Mouse (Mus musculus) heart, embryonic 12.5 days (tissue): Measurements from ENCODE around the gene Fbxw4. TPM values are rescaled to one million over a fixed set of nuclear protein-coding genes. Genes with fewer than 3 reads are reported as not detected.

Experiments used
- ATAC-seq: fragments of 200-750 bp; cut with Nextera tagmentation; 2 replicates; pipeline ENCODE4 v1.8.0; 2017; ENCODE audit warnings: moderate TSS enrichment, moderate library complexity; ENCODE audit not compliant: insufficient number of reproducible peaks, low FRiP score
- H3K27ac ChIP-seq: fragments of 300-500 bp; sonication (generic); 2 replicates; pipeline ENCODE4 v1.5.1; 2016; ENCODE audit warnings: mild to moderate bottlenecking, moderate library complexity; ENCODE audit not compliant: poor library complexity, severe bottlenecking
- H3K27me3 ChIP-seq: fragments of 300-500 bp; sonication (generic); replicated peaks from 2 replicates; pipeline ENCODE4 v1.6.1; 2016; ENCODE audit warnings: mild to moderate bottlenecking, moderate library complexity
- H3K36me3 ChIP-seq: fragments of 300-500 bp; sonication (generic); 2 replicates; pipeline ENCODE4 v1.6.1; 2016; ENCODE audit warnings: mild to moderate bottlenecking, moderate library complexity
- H3K4me1 ChIP-seq: fragments of 300-500 bp; sonication (generic); replicated peaks from 2 replicates; pipeline ENCODE4 v1.6.1; 2016; ENCODE audit warnings: mild to moderate bottlenecking
- H3K4me2 ChIP-seq: fragments of 300-500 bp; sonication (generic); 2 replicates; pipeline ENCODE4 v1.6.1; 2016; ENCODE audit warnings: mild to moderate bottlenecking, moderate library complexity
- H3K4me3 ChIP-seq: fragments of 300-500 bp; sonication (generic); 2 replicates; pipeline ENCODE4 v1.5.1; 2016; ENCODE audit warnings: mild to moderate bottlenecking
- H3K9ac ChIP-seq: fragments of 300-500 bp; sonication (generic); 2 replicates; pipeline ENCODE4 v1.6.1; 2016; ENCODE audit warnings: mild to moderate bottlenecking, moderate library complexity
- H3K9me3 ChIP-seq: fragments of 300-500 bp; sonication (generic); replicated peaks from 2 replicates; pipeline ENCODE4 v1.6.1; 2016; ENCODE audit warnings: mild to moderate bottlenecking, moderate library complexity
- WGBS: fragments of 180-500 bp; shearing (Covaris S2); methylation state at CpG from one replicate; pipeline ENCODE4 v1.1.7; 2016; 5-methylcytosine and 5-hydroxymethylcytosine counted together
- polyA plus RNA-seq: library from polyadenylated mRNA; unstranded; fragments of >200 nt; fragmentation: Nextera tagmentation; extraction: Ambion mirVana; gene quantifications from 2 replicates; pipeline ENCODE4 v1.2.1, GENCODE M21; 2016

Fbxw4 gene
- polyA plus RNA-seq, 1 experiment from 2014 or later = 4.8 TPM

- H3K36me3 ChIP-seq = peaks cover 9% of the 10 kb centered on the region; the same call in 1 of the 2 replicates
- no peaks in the 10 kb centered on the region for H3K9me3 ChIP-seq
- H3K9ac ChIP-seq = 0 out of 2 replicates have a peak overlapping the region, but pooled peaks have one; percentile 14
- no peak overlapping the region for H3K4me3 ChIP-seq
- no peak overlapping the region for H3K27ac ChIP-seq
- 71% methylated on average over 12 of the region's 12 CpGs for WGBS
- H3K4me2 ChIP-seq = no peak overlapping the region
- no peaks in the 10 kb centered on the region for H3K27me3 ChIP-seq
- no peak for ATAC-seq
- peaks cover 27% of the 10 kb centered on the region for H3K4me1 ChIP-seq
These were observed 44.5 kb downstream of the Fbxw4 start for GRCm38 (mm10) chr19:45615415-45616213.

DNA sequence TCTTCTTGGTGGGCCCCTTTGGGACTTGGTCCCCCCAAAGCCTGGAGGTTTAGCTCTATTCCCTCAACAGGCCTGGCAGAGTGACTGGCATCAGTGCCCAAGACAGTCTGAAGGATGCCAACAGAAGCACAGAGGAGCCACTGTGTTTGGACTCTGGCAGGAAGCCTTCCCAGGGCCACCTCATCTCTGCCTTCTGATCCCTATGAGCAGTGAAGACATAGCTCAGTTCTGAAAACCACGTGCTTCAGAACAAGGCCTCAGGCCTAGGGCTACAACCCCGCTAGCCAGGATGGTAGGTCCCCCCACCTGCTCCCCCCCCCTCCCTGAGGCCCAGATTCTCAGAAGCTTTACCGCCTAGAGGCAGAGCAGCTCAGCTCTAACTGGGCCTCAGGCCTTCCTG is 45.2 kb downstream of the Fbxw4 start:
- Histone ChIP-seq H3K9me3 (no peaks in the 10 kb centered on the region), H3K4me3 (no peak overlapping the region), H3K4me1 (peaks cover 26% of the 10 kb centered on the region), H3K4me2 (no peak overlapping the region), H3K27ac (no peak overlapping the region), H3K27me3 (no peaks in the 10 kb centered on the region), H3K9ac (0 out of 2 replicates have a peak overlapping the region, but pooled peaks have one; percentile 14), H3K36me3 (peaks cover 7% of the 10 kb centered on the region; the same call in 1 of the 2 replicates)
- ATAC-seq = no peak
- WGBS = 73% methylated on average over 3 of the region's 3 CpGs

DNA sequence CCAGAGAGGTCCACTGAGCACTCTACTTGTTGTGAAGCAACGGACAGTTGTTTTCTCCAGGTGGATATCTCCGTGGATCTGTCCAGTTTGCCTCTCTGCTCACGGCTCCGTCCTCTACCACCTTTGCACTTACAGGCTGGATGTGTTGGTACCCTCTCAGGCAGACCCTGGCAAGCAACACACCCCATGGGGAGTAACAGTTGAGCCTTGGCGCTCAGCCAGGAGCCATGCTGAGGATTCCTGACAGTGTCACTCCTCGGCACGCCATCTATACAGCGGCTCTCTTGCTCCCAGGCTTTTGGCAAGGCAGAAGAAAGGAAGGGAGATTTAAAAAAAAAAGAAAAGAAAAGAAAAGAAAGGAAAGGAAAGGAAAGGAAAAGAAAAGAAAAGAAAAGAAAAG is 45.7 kb downstream of the Fbxw4 start:
- Histone ChIP-seq H3K4me1 (peaks cover 26% of the 10 kb centered on the region), H3K4me3 (no peak overlapping the region), H3K9me3 (no peaks in the 10 kb centered on the region), H3K4me2 (no peak overlapping the region), H3K36me3 (0 out of 2 replicates have a peak, but pooled peaks cover 4% of the 10 kb centered on the region), H3K27ac (no peak overlapping the region), H3K27me3 (no peaks in the 10 kb centered on the region), H3K9ac (no peak overlapping the region)
- 59% methylated on average over 8 of the region's 8 CpGs for WGBS
- no peak for ATAC-seq

- Histone ChIP-seq H3K9me3 (no peaks in the 10 kb centered on the region), H3K4me3 (no peak overlapping the region), H3K27me3 (no peaks in the 10 kb centered on the region), H3K4me1 (peaks cover 25% of the 10 kb centered on the region), H3K27ac (no peak overlapping the region), H3K36me3 (no peaks in the 10 kb centered on the region; the same call in 1 of the 2 replicates), H3K9ac (no peak overlapping the region), H3K4me2 (no peak overlapping the region)
- ATAC-seq = no peak
- 70% methylated on average over 5 of the region's 5 CpGs for WGBS
These were observed 49.3 kb downstream of the Fbxw4 start for GRCm38 (mm10) chr19:45610823-45611222.

DNA sequence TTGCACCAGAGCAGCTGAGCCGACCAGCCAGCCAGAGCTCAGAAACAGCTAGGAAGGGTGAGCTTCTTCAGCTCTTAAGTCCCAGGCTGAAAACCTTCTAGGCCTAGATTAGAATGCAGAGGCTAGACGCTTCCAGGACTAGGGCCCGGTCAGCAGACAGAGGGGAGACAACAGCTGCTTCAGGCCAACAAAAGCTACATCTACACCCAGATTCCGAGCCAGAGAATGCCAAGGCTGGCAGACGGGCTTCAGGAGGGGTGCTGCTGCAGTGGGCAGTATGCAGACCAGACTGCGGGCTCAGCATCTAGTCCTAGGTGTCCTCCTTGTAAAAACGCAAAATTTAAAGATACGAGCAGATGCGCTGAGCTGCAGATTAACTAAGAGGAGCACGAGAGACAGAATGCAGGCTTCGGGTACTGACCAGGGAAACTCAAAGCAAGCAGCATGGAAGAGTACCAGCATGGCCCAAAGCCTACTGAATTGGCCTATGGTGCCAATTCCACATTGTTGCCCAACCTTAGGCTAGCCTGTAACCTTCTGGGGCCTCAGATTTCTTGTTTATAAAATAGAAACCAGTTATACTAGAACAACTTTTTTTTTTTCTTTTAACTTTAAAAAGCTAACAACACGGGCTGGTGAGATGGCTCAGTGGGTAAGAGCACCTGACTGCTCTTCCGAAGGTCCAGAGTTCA is 51.3 kb downstream of the Fbxw4 start:
- Histone ChIP-seq H3K4me2 (no peak overlapping the region), H3K9me3 (no peaks in the 10 kb centered on the region), H3K4me1 (peaks cover 21% of the 10 kb centered on the region), H3K27me3 (no peaks in the 10 kb centered on the region), H3K27ac (no peak overlapping the region), H3K4me3 (no peak overlapping the region), H3K36me3 (no peaks in the 10 kb centered on the region; the same call in 1 of the 2 replicates), H3K9ac (no peak overlapping the region)
- no peak for ATAC-seq
- WGBS = 87% methylated on average over 13 of the region's 13 CpGs

- H3K27ac ChIP-seq = no peak overlapping the region
- WGBS = 54% methylated on average over 7 of the region's 7 CpGs
- no peaks in the 10 kb centered on the region for H3K9me3 ChIP-seq
- no peaks in the 10 kb centered on the region; the same call in 1 of the 2 replicates for H3K36me3 ChIP-seq
- peaks cover 21% of the 10 kb centered on the region for H3K4me1 ChIP-seq
- no peak overlapping the region for H3K4me2 ChIP-seq
- H3K9ac ChIP-seq = 0 out of 2 replicates have a peak overlapping the region, but pooled peaks have one; percentile 33
- ATAC-seq = no peak
- H3K27me3 ChIP-seq = no peaks in the 10 kb centered on the region
- no peak overlapping the region for H3K4me3 ChIP-seq
These were observed 52.6 kb downstream of the Fbxw4 start for GRCm38 (mm10) chr19:45607479-45607878.

GRCm38 (mm10) chr19:45606701-45607100 is 53.4 kb downstream of the Fbxw4 start:
- no peaks in the 10 kb centered on the region for H3K9me3 ChIP-seq
- H3K4me2 ChIP-seq = no peak overlapping the region
- H3K4me1 ChIP-seq = peaks cover 21% of the 10 kb centered on the region
- 89% methylated on average over 4 of the region's 4 CpGs for WGBS
- H3K9ac ChIP-seq = no peak overlapping the region
- no peaks in the 10 kb centered on the region for H3K27me3 ChIP-seq
- ATAC-seq = no peak
- peaks cover 7% of the 10 kb centered on the region for H3K36me3 ChIP-seq
- H3K27ac ChIP-seq = no peak overlapping the region
- H3K4me3 ChIP-seq = no peak overlapping the region

GRCm38 (mm10) chr19:45602606-45603005 is 57.5 kb downstream of the Fbxw4 start:
- Histone ChIP-seq H3K27ac (no peak overlapping the region), H3K9me3 (no peaks in the 10 kb centered on the region), H3K9ac (no peak overlapping the region), H3K27me3 (no peaks in the 10 kb centered on the region), H3K36me3 (peaks cover 15% of the 10 kb centered on the region), H3K4me3 (no peak overlapping the region), H3K4me1 (peaks cover 16% of the 10 kb centered on the region), H3K4me2 (no peak overlapping the region)
- ATAC-seq = 0 out of 2 replicates have a peak, but pooled peaks have one; percentile 54
- WGBS = 72% methylated on average over 5 of the region's 5 CpGs

DNA sequence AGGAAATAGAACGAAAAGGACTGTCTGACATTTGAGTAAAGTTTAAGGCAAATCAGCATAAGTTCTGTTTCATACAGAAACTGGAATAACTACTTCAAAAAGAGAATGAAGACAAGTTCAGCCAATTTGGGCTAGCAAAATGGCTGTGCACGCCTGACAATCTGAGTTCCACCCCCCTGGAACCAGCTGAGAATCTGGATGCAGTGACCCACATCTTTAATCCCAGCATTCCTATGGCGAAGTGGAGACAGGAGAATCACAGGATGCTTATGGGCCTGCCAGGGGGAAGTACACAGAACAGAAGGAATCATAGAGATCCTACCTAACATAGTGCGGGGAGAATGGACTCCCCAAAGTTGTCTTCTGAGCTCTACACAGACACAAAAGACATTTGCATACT is 63.0 kb downstream of the Fbxw4 start:
- no peak overlapping the region for H3K4me3 ChIP-seq
- peaks cover 18% of the 10 kb centered on the region for H3K36me3 ChIP-seq
- no peak overlapping the region for H3K27ac ChIP-seq
- H3K9me3 ChIP-seq = no peaks in the 10 kb centered on the region
- WGBS = 87% methylated on average over 4 of the region's 4 CpGs
- no peak overlapping the region for H3K9ac ChIP-seq
- H3K27me3 ChIP-seq = no peaks in the 10 kb centered on the region
- H3K4me1 ChIP-seq = peaks cover 5% of the 10 kb centered on the region; the same call in 1 of the 2 replicates
- ATAC-seq = no peak
- H3K4me2 ChIP-seq = no peak overlapping the region

- H3K36me3 ChIP-seq = peaks cover 15% of the 10 kb centered on the region
- H3K9ac ChIP-seq = no peak overlapping the region
- no peak for ATAC-seq
- H3K9me3 ChIP-seq = no peaks in the 10 kb centered on the region
- H3K27ac ChIP-seq = no peak overlapping the region
- H3K4me1 ChIP-seq = peaks cover 7% of the 10 kb centered on the region; the same call in 1 of the 2 replicates
- H3K27me3 ChIP-seq = no peaks in the 10 kb centered on the region
- WGBS = 87% methylated on average over 6 of the region's 6 CpGs
- no peak overlapping the region for H3K4me2 ChIP-seq
- no peak overlapping the region for H3K4me3 ChIP-seq
These were observed 63.7 kb downstream of the Fbxw4 start for GRCm38 (mm10) chr19:45596434-45596833.

GRCm38 (mm10) chr19:45596019-45596418 is 64.1 kb downstream of the Fbxw4 start:
- H3K9me3 ChIP-seq = no peaks in the 10 kb centered on the region
- no peak overlapping the region for H3K4me2 ChIP-seq
- H3K27me3 ChIP-seq = no peaks in the 10 kb centered on the region
- ATAC-seq = no peak
- WGBS = 56% methylated on average over 7 of the region's 7 CpGs
- peaks cover 19% of the 10 kb centered on the region for H3K36me3 ChIP-seq
- H3K9ac ChIP-seq = no peak overlapping the region
- no peak overlapping the region for H3K27ac ChIP-seq
- H3K4me1 ChIP-seq = peaks cover 7% of the 10 kb centered on the region; the same call in 1 of the 2 replicates
- H3K4me3 ChIP-seq = no peak overlapping the region
